14 mouse cellular contexts compared by ENCODE assay signal in the genomic region with DNA sequence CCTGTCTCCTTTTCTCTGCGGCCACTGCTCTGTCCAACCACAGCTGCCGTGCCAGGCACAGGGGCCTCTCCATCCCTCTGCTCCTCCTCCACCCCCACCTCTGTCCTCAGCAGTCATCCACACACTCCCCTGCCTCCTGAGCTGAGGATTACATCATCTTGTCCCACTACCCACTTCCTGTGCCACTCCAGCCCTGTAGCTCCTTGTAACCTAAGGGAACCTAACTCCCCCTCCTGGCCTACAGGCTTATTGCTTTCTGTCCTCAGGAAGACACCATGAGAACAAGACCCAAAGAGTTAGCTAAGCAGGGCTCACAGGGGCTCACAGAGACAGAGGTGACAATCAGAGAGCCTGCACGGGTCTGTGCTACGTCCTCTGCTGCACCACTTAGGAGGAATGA.
DNase-seq lines count a peak whose midpoint lies in the region; ATAC-seq and TF ChIP-seq lines count a peak whose summit lies in the region.
"Had no signal": no experiment of that assay in that cellular context is flagged by ENCODE, and none has a peak within 500 bp of the region (broad histone marks: within the 10 kb centered on the region; RNA-seq: fewer than 3 reads in every experiment).

No protein-coding gene starts in this region.

- no peak overlapping the region for H3K4me3 ChIP-seq in thymus, adult 2 months (ENCODE audit: control insufficient read depth, insufficient read depth, low read length)
- H3K4me3 ChIP-seq: embryonic facial prominence, embryonic 12.5 days; hindbrain, embryonic 12.5 days; myocyte had no signal

- intact Hi-C loops in heart, postnatal 14 days (cut with DNase I), result no loop called here

- peak; percentile 74 for ATAC-seq in granulocyte monocyte progenitor cell, adult 5-6 weeks (replicated peaks; ENCODE audit: poor library complexity, severe bottlenecking)

- peak; percentile 64 for DNase-seq in heart, adult 11 months
- DNase-seq in heart, postnatal 14 days, result no peak
- DNase-seq in thymus, adult 2 months, result peak; percentile 34
- no peak for DNase-seq in thymus, adult 18-20 months
- peak; percentile 53 for DNase-seq in thymus, postnatal 4 days
- DNase-seq in spleen, postnatal 36 days (ENCODE audit: low spot score in 2 of 2), result no peak
- DNase-seq in lung, postnatal 36 days, result no peak
- DNase-seq: cerebellum, postnatal 14 days; kidney, postnatal 10 days; lung, adult 2 months had no signal

- H3K27ac ChIP-seq in thymus, adult 2 months (ENCODE audit: control insufficient read depth, insufficient read depth, low read length), result no peak overlapping the region
- H3K27ac ChIP-seq: embryonic facial prominence, embryonic 12.5 days; hindbrain, embryonic 12.5 days had no signal

- no peaks in the 10 kb centered on the region for H3K36me3 ChIP-seq in thymus, adult 2 months (ENCODE audit: control insufficient read depth, insufficient read depth, low read length)
- H3K36me3 ChIP-seq: embryonic facial prominence, embryonic 12.5 days; hindbrain, embryonic 12.5 days had no signal

- 85% methylated on average over 4 of the region's 4 CpGs for WGBS in thymus, adult 2 months

- peaks cover 11% of the 10 kb centered on the region for H3K4me1 ChIP-seq in thymus, adult 2 months (replicated peaks; ENCODE audit: control insufficient read depth, insufficient read depth, low read length)

- TF ChIP-seq POLR2A in thymus, adult 2 months (IDR thresholded peaks at IDR 0.05; ENCODE audit: control insufficient read depth, extremely low read depth, insufficient read depth, low read length, poor library complexity), result no peak

- H3K27me3 ChIP-seq in thymus, adult 2 months (ENCODE audit: control insufficient read depth, insufficient read depth, low read length), result no peaks in the 10 kb centered on the region

- 0 out of 2 replicates have a peak, but pooled peaks have one; percentile 33 for TF ChIP-seq CTCF in thymus, adult 2 months (IDR thresholded peaks at IDR 0.05; ENCODE audit: borderline replicate concordance, control insufficient read depth, extremely low read depth, insufficient read depth, low read length, poor library complexity)

Comparison
In these comparisons a context has a peak if more than half of its experiments do, and no peak if none do; other contexts are left out.
1. DNase-seq: peak in heart, adult 11 months (single experiment), thymus, adult 2 months (single experiment) and thymus, postnatal 4 days (single experiment); none in heart, postnatal 14 days (0 of 2), thymus, adult 18-20 months (0 of 2), spleen, postnatal 36 days (0 of 2) and lung, postnatal 36 days (single experiment).